Comparison of ENCODE assay signal across 8 mouse cellular contexts in genomic region chr7:28378066-28378690, GRCm38 (mm10). TPM values are rescaled to one million over a fixed set of nuclear protein-coding genes. Genes with fewer than 3 reads are reported as not detected.
DNase-seq lines count a peak whose midpoint lies in the region; ATAC-seq and TF ChIP-seq lines count a peak whose summit lies in the region.

No protein-coding gene starts in this region.

- H3K4me1 ChIP-seq in ES-E14 (ENCODE audit: control insufficient read depth in 2 of 2, insufficient read depth in 2 of 2, low read length in 2 of 2, poor library complexity in 1 of 2): peaks cover 15 to 20% of the 10 kb centered on the region in 2 experiments; a peak in 3 of 4 replicates
- peaks cover 25% of the 10 kb centered on the region for H3K4me1 ChIP-seq in embryonic facial prominence, embryonic 11.5 days (ENCODE audit: control insufficient read depth, insufficient read depth, low read length)
- H3K4me1 ChIP-seq in heart, embryonic 15.5 days (replicated peaks): peaks cover 67% of the 10 kb centered on the region

- H3K36me3 ChIP-seq in ES-E14 (ENCODE audit: control insufficient read depth, insufficient read depth, low read length, poor library complexity, severe bottlenecking): peaks cover 10% of the 10 kb centered on the region
- H3K36me3 ChIP-seq in embryonic facial prominence, embryonic 11.5 days (replicated peaks; ENCODE audit: control insufficient read depth, insufficient read depth, low read depth, low read length): no peaks in the 10 kb centered on the region
- H3K36me3 ChIP-seq in heart, embryonic 15.5 days: no peaks in the 10 kb centered on the region

- no peaks in the 10 kb centered on the region for H3K9me3 ChIP-seq in ES-E14 (ENCODE audit: control insufficient read depth, insufficient read depth, low read depth, low read length)
- H3K9me3 ChIP-seq in embryonic facial prominence, embryonic 11.5 days (replicated peaks; ENCODE audit: control insufficient read depth, low read length): no peaks in the 10 kb centered on the region
- H3K9me3 ChIP-seq in heart, embryonic 15.5 days (replicated peaks): no peaks in the 10 kb centered on the region

- WGBS in embryonic facial prominence, embryonic 11.5 days: 38% methylated on average over 32 of the region's 32 CpGs
- 21% methylated on average over 32 of the region's 32 CpGs for WGBS in heart, embryonic 15.5 days

- ATAC-seq in embryonic facial prominence, embryonic 11.5 days (replicated peaks; ENCODE audit: insufficient number of reproducible peaks, low FRiP score, low TSS enrichment, low read depth): no peak
- no peak for ATAC-seq in heart, embryonic 15.5 days (replicated peaks; ENCODE audit: insufficient number of reproducible peaks, insufficient read depth, low FRiP score, low read depth)
- peak; percentile 1 for ATAC-seq in megakaryocyte, adult 5-6 weeks (ENCODE audit: poor library complexity, severe bottlenecking)

- peak overlapping the region; percentile 85 for H3K9ac ChIP-seq in ES-E14 (ENCODE audit: insufficient read depth, low read depth, low read length, poor library complexity, severe bottlenecking)
- H3K9ac ChIP-seq in embryonic facial prominence, embryonic 11.5 days (replicated peaks; ENCODE audit: low read length): peak overlapping the region; percentile 72
- H3K9ac ChIP-seq in heart, embryonic 15.5 days: peak overlapping the region; percentile 86

- no peaks in the 10 kb centered on the region for H3K27me3 ChIP-seq in embryonic facial prominence, embryonic 11.5 days (ENCODE audit: control insufficient read depth, insufficient read depth, low read length)
- H3K27me3 ChIP-seq in heart, embryonic 15.5 days: no peaks in the 10 kb centered on the region

- H3K27ac ChIP-seq in ES-E14 (ENCODE audit: insufficient read depth, low read depth, low read length, poor library complexity, severe bottlenecking): peak overlapping the region; percentile 17; the same call in 1 of the 2 replicates
- H3K27ac ChIP-seq in embryonic facial prominence, embryonic 11.5 days (replicated peaks; ENCODE audit: low read depth, low read length): peak overlapping the region; percentile 75
- peak overlapping the region; percentile 98 for H3K27ac ChIP-seq in heart, embryonic 15.5 days

- no peak for DNase-seq in ES-E14 (ENCODE audit: low read depth, low spot score)
- no peak for DNase-seq in embryonic facial prominence, embryonic 11.5 days (ENCODE audit: low spot score)
- peak; percentile 87 for DNase-seq in kidney, postnatal 14 days
- peak; percentile 74 for DNase-seq in testis, postnatal 10 days (ENCODE audit: low spot score)
- DNase-seq in layer of hippocampus, adult 18-20 months (ENCODE audit: low spot score in 2 of 2): no peak
- DNase-seq in cerebellum, postnatal 4 days (ENCODE audit: low spot score in 2 of 2): no peak

- H3K4me2 ChIP-seq in embryonic facial prominence, embryonic 11.5 days (ENCODE audit: low read depth, low read length): peak overlapping the region; percentile 95
- H3K4me2 ChIP-seq in heart, embryonic 15.5 days: peak overlapping the region; percentile 84

- in situ Hi-C loops in ES-E14 (cut with MboI; ENCODE audit: low sequenced_read_pairs in 2 of 2, unreplicated experiment in 2 of 2): no loop called here

- peak overlapping the region; percentile 76 to 87 for H3K4me3 ChIP-seq in ES-E14 (ENCODE audit: insufficient read depth in 1 of 2, low read depth in 1 of 2, low read length in 2 of 2, poor library complexity in 1 of 2, severe bottlenecking in 1 of 2)
- H3K4me3 ChIP-seq in embryonic facial prominence, embryonic 11.5 days (ENCODE audit: low read depth, low read length): peak overlapping the region; percentile 62
- peak overlapping the region; percentile 79 for H3K4me3 ChIP-seq in heart, embryonic 15.5 days

TF ChIP-seq in ES-E14, 5 proteins besides CTCF, POLR2A, EP300 and RAD21:
- TF ChIP-seq ZNF384 (IDR thresholded peaks at IDR 0.05; ENCODE audit: low read depth, low read length) (no peak), ZC3H11A (IDR thresholded peaks at IDR 0.05; ENCODE audit: borderline replicate concordance, low read depth, low read length) (no peak), MAFK (IDR thresholded peaks at IDR 0.05; ENCODE audit: insufficient read depth, low read depth, low read length) (no peak), CHD2 (IDR thresholded peaks at IDR 0.05; ENCODE audit: low read depth, low read length) (no peak), HCFC1 (IDR thresholded peaks at IDR 0.05; ENCODE audit: borderline replicate concordance, insufficient read depth, low read length) (no peak)

RNA-seq across cellular contexts. Expression of gene Zfp36, which starts 1.9 kb away (rescaled TPM):
- 3.9 and 5.0 TPM in 2 replicates for total RNA-seq in ES-E14 (2012; rRNA removed)
- polyA plus RNA-seq in embryonic facial prominence, embryonic 11.5 days (2014; fragmentation: Nextera tagmentation; extraction: Ambion mirVana): 4.7 and 5.5 TPM in 2 replicates
- 13.6 and 14.7 TPM in 2 replicates for polyA plus RNA-seq in heart, embryonic 15.5 days (2015; fragmentation: Nextera tagmentation; extraction: Ambion mirVana)
- total RNA-seq in megakaryocyte, adult 5-6 weeks (2015): 350 and 368 TPM in 2 replicates
- 118 and 143 TPM in 2 replicates for total RNA-seq in megakaryocyte, adult 5-6 weeks (2017)
- total RNA-seq in layer of hippocampus, adult 18-20 months (2021): 1 to 10 TPM; 3.5 to 3.7 TPM

RNA-seq across cellular contexts. Expression of gene Plekhg2, which starts 5.8 kb away (rescaled TPM):
- total RNA-seq in ES-E14 (2012; rRNA removed): 15.0 TPM in 2 replicates
- 38.8 and 50.0 TPM in 2 replicates for polyA plus RNA-seq in embryonic facial prominence, embryonic 11.5 days (2014; fragmentation: Nextera tagmentation; extraction: Ambion mirVana)
- 34.3 and 46.7 TPM in 2 replicates for polyA plus RNA-seq in heart, embryonic 15.5 days (2015; fragmentation: Nextera tagmentation; extraction: Ambion mirVana)
- total RNA-seq in megakaryocyte, adult 5-6 weeks (2015): 11.5 and 15.2 TPM in 2 replicates
- 6.1 and 6.3 TPM in 2 replicates for total RNA-seq in megakaryocyte, adult 5-6 weeks (2017)
- 1 to 10 TPM; 4.8 to 5.1 TPM for total RNA-seq in layer of hippocampus, adult 18-20 months (2021)

RNA-seq across cellular contexts. Expression of gene Med29, which starts 14.3 kb away (rescaled TPM):
- 34.8 and 50.8 TPM in 2 replicates for total RNA-seq in ES-E14 (2012; rRNA removed)
- 50.1 and 50.6 TPM in 2 replicates for polyA plus RNA-seq in embryonic facial prominence, embryonic 11.5 days (2014; fragmentation: Nextera tagmentation; extraction: Ambion mirVana)
- 42.0 and 45.7 TPM in 2 replicates for polyA plus RNA-seq in heart, embryonic 15.5 days (2015; fragmentation: Nextera tagmentation; extraction: Ambion mirVana)
- total RNA-seq in megakaryocyte, adult 5-6 weeks (2015): 14.7 and 15.4 TPM in 2 replicates
- total RNA-seq in megakaryocyte, adult 5-6 weeks (2017): 9.0 and 9.4 TPM in 2 replicates
- total RNA-seq in layer of hippocampus, adult 18-20 months (2021): 10 to 100 TPM; 21.4 to 22.1 TPM

RNA-seq across cellular contexts. Expression of gene Paf1, which starts 14.6 kb away (rescaled TPM):
- total RNA-seq in ES-E14 (2012; rRNA removed): 74.5 and 83.9 TPM in 2 replicates
- polyA plus RNA-seq in embryonic facial prominence, embryonic 11.5 days (2014; fragmentation: Nextera tagmentation; extraction: Ambion mirVana): 80.0 and 81.4 TPM in 2 replicates
- 66.8 and 73.0 TPM in 2 replicates for polyA plus RNA-seq in heart, embryonic 15.5 days (2015; fragmentation: Nextera tagmentation; extraction: Ambion mirVana)
- total RNA-seq in megakaryocyte, adult 5-6 weeks (2015): 42.1 and 46.8 TPM in 2 replicates
- total RNA-seq in megakaryocyte, adult 5-6 weeks (2017): 129 and 153 TPM in 2 replicates
- 10 to 100 TPM; 64.9 to 69.3 TPM for total RNA-seq in layer of hippocampus, adult 18-20 months (2021)

RNA-seq across cellular contexts. Expression of gene Rps16, which starts 27.7 kb away (rescaled TPM):
- total RNA-seq in ES-E14 (2012; rRNA removed): 1,678 and 1,740 TPM in 2 replicates
- polyA plus RNA-seq in embryonic facial prominence, embryonic 11.5 days (2014; fragmentation: Nextera tagmentation; extraction: Ambion mirVana): 988 and 991 TPM in 2 replicates
- 534 and 573 TPM in 2 replicates for polyA plus RNA-seq in heart, embryonic 15.5 days (2015; fragmentation: Nextera tagmentation; extraction: Ambion mirVana)
- total RNA-seq in megakaryocyte, adult 5-6 weeks (2015): 2,258 and 2,353 TPM in 2 replicates
- 250 and 448 TPM in 2 replicates for total RNA-seq in megakaryocyte, adult 5-6 weeks (2017)
- 100 to 1,000 TPM; 481 to 546 TPM for total RNA-seq in layer of hippocampus, adult 18-20 months (2021)

Comparison
In these comparisons a context has a peak if more than half of its experiments do, and no peak if none do; other contexts are left out.
1. DNase-seq: peak in kidney, postnatal 14 days (single experiment) and testis, postnatal 10 days (single experiment); none in ES-E14 (single experiment), embryonic facial prominence, embryonic 11.5 days (single experiment), layer of hippocampus, adult 18-20 months (0 of 2) and cerebellum, postnatal 4 days (0 of 2).
2. H3K27ac ChIP-seq: peak in every context shown above with its lines; median percentile 98 in heart, embryonic 15.5 days; 75 in embryonic facial prominence, embryonic 11.5 days; 17 in ES-E14.
3. RNA of gene Zfp36, which starts 1.9 kb away (total RNA-seq): 118 to 368 TPM in megakaryocyte, adult 5-6 weeks; 3.9 to 5.0 TPM in ES-E14 and 3.5 to 3.7 TPM in layer of hippocampus, adult 18-20 months; every median in the first group is over 10 times any median in the second.
4. Peak in every context shown above with its lines, with median percentiles within 50 percentile points of each other: H3K4me3 ChIP-seq and H3K9ac ChIP-seq.